26 mouse cellular contexts compared by ENCODE assay signal in genomic region chr10:10460113-10460512, GRCm38 (mm10). TPM values are rescaled to one million over a fixed set of nuclear protein-coding genes. Genes with fewer than 3 reads are reported as not detected.
"Had no signal": no experiment of that assay in that cellular context is flagged by ENCODE, and none has a peak within 500 bp of the region (broad histone marks: within the 10 kb centered on the region; RNA-seq: fewer than 3 reads in every experiment).

No protein-coding gene starts in this region.

- H3K4me1 ChIP-seq: heart, embryonic 12.5 days; intestine, embryonic 15.5 days; limb, embryonic 13.5 days; limb, embryonic 15.5 days; liver, embryonic 12.5 days had no signal

- H3K36me3 ChIP-seq: heart, embryonic 10.5 days; heart, embryonic 12.5 days; hindbrain, embryonic 10.5 days; hindbrain, embryonic 12.5 days; intestine, embryonic 15.5 days; limb, embryonic 13.5 days; limb, embryonic 15.5 days; liver, embryonic 12.5 days had no signal

- ATAC-seq: hindbrain, embryonic 16.5 days; inflammation-experienced regulatory T-cells, adult 6 months; intestine, embryonic 15.5 days; intestine, postnatal 0 days; liver, embryonic 12.5 days had no signal

- H3K4me3 ChIP-seq: gastrocnemius, adult 2 months; heart, embryonic 10.5 days; heart, embryonic 12.5 days; hindbrain, embryonic 10.5 days; hindbrain, embryonic 12.5 days; intestine, embryonic 15.5 days; limb, embryonic 13.5 days; limb, embryonic 15.5 days; liver, embryonic 12.5 days had no signal

- DNase-seq: gastrocnemius, adult 2 months; gastrocnemius, postnatal 10 days; gastrocnemius, postnatal 25 days; heart, adult 11 months; heart, postnatal 10 days; heart, postnatal 4 days; kidney, adult 18-20 months; kidney, adult 8-10 months; kidney, postnatal 10 days; kidney, postnatal 25 days; kidney, postnatal 4 days; layer of hippocampus, adult 9-11 months; layer of hippocampus, postnatal 36 days; left cerebral cortex, postnatal 4 days had no signal

- H3K27me3 ChIP-seq: heart, embryonic 12.5 days; hindbrain, embryonic 12.5 days; intestine, embryonic 15.5 days; limb, embryonic 13.5 days; limb, embryonic 15.5 days; liver, embryonic 12.5 days had no signal

- H3K27ac ChIP-seq: gastrocnemius, adult 2 months; heart, embryonic 10.5 days; hindbrain, embryonic 10.5 days; hindbrain, embryonic 12.5 days; hindbrain, embryonic 14.5 days; intestine, embryonic 15.5 days; limb, embryonic 13.5 days; limb, embryonic 15.5 days had no signal

- H3K9me3 ChIP-seq: heart, embryonic 10.5 days; heart, embryonic 12.5 days; hindbrain, embryonic 10.5 days; hindbrain, embryonic 12.5 days; intestine, embryonic 15.5 days; limb, embryonic 13.5 days; limb, embryonic 15.5 days; liver, embryonic 12.5 days had no signal

RNA-seq across cellular contexts. Expression of gene Adgb, which starts 12.0 kb away (rescaled TPM):
- total RNA-seq: gastrocnemius, adult 2 months; gastrocnemius, postnatal 25 days; heart, postnatal 10 days had no signal
- polyA plus RNA-seq: inflammation-experienced regulatory T-cells, adult 6 months had no signal
